In genomic region chr1:170141626-170142025, GRCm38 (mm10) we compare ENCODE assay signal across 19 mouse cellular contexts. TPM values are rescaled to one million over a fixed set of nuclear protein-coding genes. Genes with fewer than 3 reads are reported as not detected.
"Had no signal": no experiment of that assay in that cellular context is flagged by ENCODE, and none has a peak within 500 bp of the region (broad histone marks: within the 10 kb centered on the region; RNA-seq: fewer than 3 reads in every experiment).

No protein-coding gene starts in this region.

- H3K4me1 ChIP-seq: lung, embryonic 15.5 days; midbrain, embryonic 13.5 days; midbrain, embryonic 15.5 days; neural tube, embryonic 12.5 days; stomach, embryonic 15.5 days had no signal

- H3K4me3 ChIP-seq: lung, embryonic 15.5 days; megakaryocyte, embryonic 14.5 days; midbrain, embryonic 13.5 days; midbrain, embryonic 15.5 days; neural tube, embryonic 12.5 days; stomach, embryonic 15.5 days had no signal

- H3K27me3 ChIP-seq: lung, embryonic 15.5 days; megakaryocyte, embryonic 14.5 days; midbrain, embryonic 13.5 days; midbrain, embryonic 15.5 days; neural tube, embryonic 12.5 days; stomach, embryonic 15.5 days had no signal

- DNase-seq: liver, postnatal 0 days; lung, adult 2 months; lung, postnatal 14 days; lung, postnatal 36 days; right cerebral cortex, postnatal 14 days; thymus, adult 2 months; thymus, postnatal 25 days; thymus, postnatal 4 days had no signal

- H3K27ac ChIP-seq: lung, embryonic 15.5 days; macrophage; midbrain, embryonic 13.5 days; midbrain, embryonic 15.5 days; neural tube, embryonic 12.5 days; stomach, embryonic 15.5 days; stomach, postnatal 0 days had no signal

- H3K9ac ChIP-seq: liver, postnatal 0 days; lung, embryonic 15.5 days; midbrain, embryonic 13.5 days; midbrain, embryonic 15.5 days; neural tube, embryonic 12.5 days; stomach, embryonic 15.5 days had no signal

RNA-seq across cellular contexts. Expression of gene Ddr2, which starts 31.1 kb away (rescaled TPM):
- total RNA-seq: megakaryocyte progenitor cell, adult 5-6 weeks; monocyte, adult 5-6 weeks; neutrophil, adult 5-6 weeks had no signal
